Mouse (Mus musculus) myocyte (in vitro differentiated cells): ENCODE results near the gene Dpep1. TPM values are rescaled to one million over a fixed set of nuclear protein-coding genes. Genes with fewer than 3 reads are reported as not detected.
A peak's percentile ranks its signal among the peaks of the same experiment; 100 is the strongest.

Experiments
- H3K27me3 ChIP-seq: one replicate; pipeline ENCODE4 v1.6.1; 2011; ENCODE audit not compliant: control insufficient read depth, insufficient read depth, insufficient read length
- H3K36me3 ChIP-seq: one replicate; pipeline ENCODE4 v1.6.1; 2011; ENCODE audit not compliant: control insufficient read depth, insufficient read depth
- H3K4me2 ChIP-seq: one replicate; pipeline ENCODE4 v1.6.1; 2011; ENCODE audit warnings: low read depth, control low read depth
- H3K4me3 ChIP-seq: one replicate; pipeline ENCODE4 v1.5.1; 2011; ENCODE audit warnings: mild to moderate bottlenecking, control low read depth, moderate library complexity
- H3K79me2 ChIP-seq: one replicate; pipeline ENCODE4 v1.6.1; 2011; ENCODE audit not compliant: control insufficient read depth, insufficient read depth
- H3ac ChIP-seq: one replicate; pipeline ENCODE4 v1.6.1; 2011; ENCODE audit not compliant: control insufficient read depth, insufficient read length
- CEBPB ChIP-seq: IDR thresholded peaks from 2 replicates; pipeline ENCODE4 v1.6.1; 2011; ENCODE audit warnings: mild to moderate bottlenecking, moderate library complexity; ENCODE audit not compliant: poor library complexity, insufficient read depth, severe bottlenecking
- E2F4 ChIP-seq: IDR thresholded peaks from one replicate; pipeline ENCODE4 v1.6.1; 2011; ENCODE audit warnings: mild to moderate bottlenecking, control low read depth, moderate library complexity; ENCODE audit not compliant: insufficient read depth
- MAX ChIP-seq: IDR thresholded peaks from one replicate; pipeline ENCODE4 v1.6.1; 2011; ENCODE audit warnings: low read depth, mild to moderate bottlenecking, control low read depth
- MYOD1 ChIP-seq, 3 experiments: IDR thresholded peaks; one replicate each; pipeline ENCODE4 v1.6.1; 2011; ENCODE audit warnings: control low read depth in 2 of 3, low read depth in 2 of 3, mild to moderate bottlenecking in 2 of 3, moderate library complexity in 1 of 3; ENCODE audit not compliant: insufficient read length in 2 of 3, control insufficient read depth in 1 of 3
- MYOG ChIP-seq, 3 experiments: IDR thresholded peaks; one replicate each; pipeline ENCODE4 v1.6.1; 2011; ENCODE audit warnings: control low read depth in 2 of 3, low read depth in 2 of 3, mild to moderate bottlenecking in 2 of 3; ENCODE audit not compliant: insufficient read length in 2 of 3, control insufficient read depth in 1 of 3, insufficient read depth in 1 of 3
- POLR2A ChIP-seq: IDR thresholded peaks from one replicate; pipeline ENCODE4 v1.6.1; 2011; ENCODE audit warnings: low read depth, mild to moderate bottlenecking, control low read depth, moderate library complexity; ENCODE audit not compliant: insufficient read length
- POLR2AphosphoS2 ChIP-seq: IDR thresholded peaks from one replicate; pipeline ENCODE4 v1.6.1; 2011; ENCODE audit warnings: low read depth, control low read depth; ENCODE audit not compliant: insufficient read length
- REST ChIP-seq: IDR thresholded peaks from one replicate; pipeline ENCODE4 v1.6.1; 2011; ENCODE audit warnings: mild to moderate bottlenecking, control low read depth, moderate library complexity; ENCODE audit not compliant: insufficient read depth, insufficient read length
- SRF ChIP-seq: IDR thresholded peaks from one replicate; pipeline ENCODE4 v1.6.1; 2011; ENCODE audit warnings: low read depth; ENCODE audit not compliant: control insufficient read depth, insufficient read length
- TCF12 ChIP-seq: IDR thresholded peaks from one replicate; pipeline ENCODE4 v1.6.1; 2011; ENCODE audit warnings: mild to moderate bottlenecking, control low read depth; ENCODE audit not compliant: poor library complexity, insufficient read depth, severe bottlenecking
- TCF3 ChIP-seq: IDR thresholded peaks from one replicate; pipeline ENCODE4 v1.6.1; 2011; ENCODE audit warnings: low read depth, control low read depth; ENCODE audit not compliant: insufficient read length
- USF1 ChIP-seq: IDR thresholded peaks from one replicate; pipeline ENCODE4 v1.6.1; 2011; ENCODE audit warnings: low read depth, mild to moderate bottlenecking, control low read depth, moderate library complexity
- polyA plus RNA-seq: library from polyadenylated mRNA; unstranded; fragments of >200 nt; fragmentation: generic; extraction: Trizol; gene quantifications from one replicate; pipeline ENCODE4 v1.2.1, GENCODE M21; 2012; ENCODE audit warnings: missing spikeins

Gene Dpep1
- polyA plus RNA-seq, 1 experiment, result 12.9 TPM

DNA sequence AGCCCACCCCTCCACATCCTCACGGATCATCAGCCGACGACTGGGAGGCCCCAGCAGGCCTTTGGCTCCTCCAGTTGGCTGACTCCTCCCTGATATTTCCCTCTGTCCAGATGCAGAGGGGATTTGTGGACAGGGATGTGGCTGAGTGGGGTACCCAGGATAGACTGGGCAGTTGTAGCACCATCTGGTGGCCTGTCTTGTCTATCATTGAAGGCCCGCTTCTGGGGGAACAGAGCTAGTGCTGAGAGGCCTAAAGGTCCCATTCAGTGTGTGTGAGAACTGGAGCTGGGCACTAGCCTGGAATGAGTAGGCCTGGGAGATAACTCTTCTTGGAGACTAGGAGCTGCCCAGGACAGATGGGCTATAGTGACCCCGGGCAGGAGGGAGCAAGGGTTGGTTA, 45.7 kb downstream of the Dpep1 start:
- no peak overlapping the region for H3K4me2 ChIP-seq
- no peak overlapping the region for H3K4me3 ChIP-seq
- H3K27me3 ChIP-seq, result no peaks in the 10 kb centered on the region
- no peaks in the 10 kb centered on the region for H3K36me3 ChIP-seq
- no peak overlapping the region for H3ac ChIP-seq
- TF ChIP-seq POLR2A, result no peak
- TF ChIP-seq SRF, result no peak
- TF ChIP-seq TCF12, result no peak
- no peak for TF ChIP-seq REST
- no peak for TF ChIP-seq MAX
- TF ChIP-seq MYOD1 (IDR thresholded peaks at IDR 0.05; ENCODE audit: control insufficient read depth in 1 of 3, insufficient read length in 2 of 3, low read depth in 2 of 3), result no peak
- TF ChIP-seq TCF3, result no peak
- no peak for TF ChIP-seq MYOG (IDR thresholded peaks at IDR 0.05; ENCODE audit: control insufficient read depth in 1 of 3, insufficient read depth in 1 of 3, insufficient read length in 2 of 3, low read depth in 2 of 3)
- TF ChIP-seq E2F4, result no peak
- no peak for TF ChIP-seq POLR2AphosphoS2
- TF ChIP-seq CEBPB, result no peak
- TF ChIP-seq USF1, result no peak
- no peaks in the 10 kb centered on the region for H3K79me2 ChIP-seq

DNA sequence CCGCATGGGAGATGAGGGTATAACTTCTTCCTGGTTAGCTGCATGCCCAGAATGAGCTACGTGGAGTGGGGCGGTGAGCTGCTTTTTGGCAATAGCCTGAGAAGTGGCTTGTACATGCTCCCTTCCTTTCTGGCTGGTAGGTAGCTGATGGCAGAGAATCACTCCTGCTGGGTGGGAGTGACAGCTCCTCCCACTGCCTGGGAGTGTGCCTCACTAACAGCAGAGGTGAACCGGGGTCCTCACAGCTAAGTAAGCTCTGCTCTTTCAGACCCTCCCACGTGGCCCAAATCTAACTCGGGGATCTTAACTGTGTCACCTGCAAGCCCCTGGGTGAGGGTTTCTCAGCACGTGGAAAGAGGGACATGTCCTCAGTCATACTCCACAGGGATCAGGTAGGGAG, 46.5 kb downstream of the Dpep1 start:
- Histone ChIP-seq H3K79me2 (no peaks in the 10 kb centered on the region), H3K36me3 (no peaks in the 10 kb centered on the region), H3K27me3 (no peaks in the 10 kb centered on the region), H3K4me2 (no peak overlapping the region), H3ac (no peak overlapping the region), H3K4me3 (no peak overlapping the region)
- TF ChIP-seq REST (no peak), POLR2AphosphoS2 (peak; percentile 37)

DNA sequence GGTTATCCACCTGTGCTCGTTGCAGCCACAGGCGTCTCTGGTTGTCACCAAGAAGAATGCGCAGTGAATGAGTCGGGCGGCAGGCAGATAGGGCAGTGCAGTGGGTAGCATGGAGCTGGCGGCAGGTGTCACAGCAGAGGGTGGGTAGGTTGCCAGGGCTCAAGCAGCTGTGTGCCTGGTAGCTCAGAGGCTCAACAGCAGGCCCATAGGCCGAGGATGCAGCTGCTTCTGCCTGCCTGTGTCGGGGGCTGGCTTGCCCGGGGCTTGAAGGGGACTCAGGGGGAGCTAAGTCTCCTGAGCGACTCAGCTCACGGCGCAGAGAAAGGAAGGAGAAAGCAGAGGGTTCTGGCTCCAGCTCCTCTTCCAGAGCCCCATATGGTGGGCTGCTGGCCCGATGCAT, 47.3 kb downstream of the Dpep1 start:
- no peaks in the 10 kb centered on the region for H3K79me2 ChIP-seq
- H3ac ChIP-seq, result no peak overlapping the region
- no peaks in the 10 kb centered on the region for H3K27me3 ChIP-seq
- H3K4me2 ChIP-seq, result no peak overlapping the region
- no peaks in the 10 kb centered on the region for H3K36me3 ChIP-seq
- H3K4me3 ChIP-seq, result no peak overlapping the region
- TF ChIP-seq USF1, result no peak
- peak; percentile 39 for TF ChIP-seq POLR2A
- TF ChIP-seq POLR2AphosphoS2, result peak; percentile 91
- no peak for TF ChIP-seq REST
- TF ChIP-seq TCF3, result peak; percentile 71
- TF ChIP-seq MYOD1 (IDR thresholded peaks at IDR 0.05; ENCODE audit: control insufficient read depth in 1 of 3, insufficient read length in 2 of 3, low read depth in 2 of 3), result peak in 2 of 3 experiments; percentile 93
- TF ChIP-seq TCF12, result no peak
- peak in 2 of 3 experiments; percentile 95 to 97 for TF ChIP-seq MYOG (IDR thresholded peaks at IDR 0.05; ENCODE audit: control insufficient read depth in 1 of 3, insufficient read depth in 1 of 3, insufficient read length in 2 of 3, low read depth in 2 of 3)

DNA sequence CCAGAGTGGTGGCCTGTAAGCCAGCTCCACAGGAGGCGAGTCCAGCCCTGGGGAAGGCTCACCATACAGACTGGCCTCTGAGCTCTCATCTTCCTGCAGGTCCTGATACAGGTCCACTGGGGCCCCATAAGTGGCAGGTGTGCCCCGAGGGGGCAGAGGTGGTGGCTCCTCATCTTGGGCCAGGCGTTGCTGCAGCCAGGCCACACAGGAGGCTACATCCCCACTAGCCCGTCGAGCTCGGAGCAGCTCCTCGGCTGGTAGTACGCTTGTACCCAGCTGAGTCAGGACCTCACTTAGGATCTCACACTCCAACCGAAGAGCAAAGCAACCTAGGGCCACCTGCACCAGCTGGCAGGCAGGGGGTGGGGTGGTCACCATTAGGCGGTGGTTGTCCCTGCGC, 47.7 kb downstream of the Dpep1 start:
- H3K4me2 ChIP-seq, result no peak overlapping the region
- no peak overlapping the region for H3K4me3 ChIP-seq
- TF ChIP-seq USF1, result no peak
- peak; percentile 3 for TF ChIP-seq POLR2AphosphoS2
- TF ChIP-seq MYOG (IDR thresholded peaks at IDR 0.05; ENCODE audit: control insufficient read depth in 1 of 3, insufficient read depth in 1 of 3, insufficient read length in 2 of 3, low read depth in 2 of 3), result no peak
- no peak for TF ChIP-seq MYOD1 (IDR thresholded peaks at IDR 0.05; ENCODE audit: control insufficient read depth in 1 of 3, insufficient read length in 2 of 3, low read depth in 2 of 3)
- H3K36me3 ChIP-seq, result no peaks in the 10 kb centered on the region
- H3K27me3 ChIP-seq, result no peaks in the 10 kb centered on the region
- no peaks in the 10 kb centered on the region for H3K79me2 ChIP-seq
- H3ac ChIP-seq, result no peak overlapping the region

DNA sequence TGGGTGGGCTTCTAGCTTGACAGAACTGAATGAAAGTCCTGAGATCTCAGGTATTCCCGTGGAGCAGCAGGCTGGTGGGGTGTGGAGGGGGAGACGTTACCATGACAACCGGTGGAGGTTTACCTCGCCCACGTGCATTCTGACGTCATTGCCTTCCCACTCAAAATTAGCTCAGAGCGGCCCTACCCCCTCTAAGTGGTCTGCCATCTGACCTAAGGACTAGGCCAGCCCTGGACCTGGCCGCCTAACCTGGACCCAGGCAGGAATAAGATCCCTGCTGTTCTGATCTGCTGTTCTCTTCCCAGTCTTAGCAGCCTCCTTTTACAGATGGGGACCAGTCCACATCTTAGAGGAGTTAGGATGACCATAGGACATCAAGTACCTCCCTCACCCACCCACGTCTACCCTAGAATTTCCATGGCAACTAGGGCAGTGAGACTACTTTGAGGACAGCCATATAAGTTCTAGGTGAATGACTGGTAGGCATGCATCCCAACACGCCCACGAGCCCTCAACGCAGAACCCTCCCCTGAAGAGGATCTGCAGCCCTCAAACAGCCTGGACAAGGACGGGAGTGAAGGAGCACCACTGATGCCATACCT, 49.0 kb downstream of the Dpep1 start:
- Histone ChIP-seq H3K36me3 (no peaks in the 10 kb centered on the region), H3K4me3 (peak overlapping the region; percentile 23), H3K4me2 (peak overlapping the region; percentile 79), H3K79me2 (no peaks in the 10 kb centered on the region), H3ac (no peak overlapping the region), H3K27me3 (no peaks in the 10 kb centered on the region)
- no peak for TF ChIP-seq MYOD1 (IDR thresholded peaks at IDR 0.05; ENCODE audit: control insufficient read depth in 1 of 3, insufficient read length in 2 of 3, low read depth in 2 of 3)
- peak; percentile 72 for TF ChIP-seq POLR2AphosphoS2
